Mouse (Mus musculus): ENCODE measurements around the gene Slc27a5. TPM values are rescaled to one million over a fixed set of nuclear protein-coding genes. Genes with fewer than 3 reads are reported as not detected.

Slc27a5 gene
- polyA plus RNA-seq (2012; ENCODE audit: insufficient read depth, insufficient read length, missing spikeins), result not detected in 2 replicates

- no peak within 1 kb of the TSS for H3K27ac ChIP-seq (replicated peaks; ENCODE audit: low read depth, low read length)
- no peaks in the 10 kb centered on the region for H3K4me1 ChIP-seq (ENCODE audit: control insufficient read depth, insufficient read depth, insufficient read length, low read length)
- H3K4me3 ChIP-seq (ENCODE audit: insufficient read depth, low read depth, low read length), result no peak within 1 kb of the TSS
These were observed at the start of gene Slc27a5 for GRCm38 (mm10) chr7:12998053-12998452. TSS of gene Slc27a5 (minus strand) at chr7:12998192.

- no peak overlapping the region for H3K27ac ChIP-seq (replicated peaks; ENCODE audit: low read depth, low read length)
- H3K4me1 ChIP-seq (ENCODE audit: control insufficient read depth, insufficient read depth, insufficient read length, low read length), result no peaks in the 10 kb centered on the region
These were observed 48.1 kb upstream of the Slc27a5 start for GRCm38 (mm10) chr7:13046084-13046483.

GRCm38 (mm10) chr7:13044254-13044625 lies 46.2 kb upstream of the Slc27a5 start:
- Histone ChIP-seq H3K4me3 (ENCODE audit: insufficient read depth, low read depth, low read length) (0 out of 2 replicates have a peak overlapping the region, but pooled peaks have one; percentile 27), H3K27ac (replicated peaks; ENCODE audit: low read depth, low read length) (no peak overlapping the region), H3K4me1 (ENCODE audit: control insufficient read depth, insufficient read depth, insufficient read length, low read length) (no peaks in the 10 kb centered on the region)

More at GRCm38 (mm10) chr7:13046084-13046483, 48.1 kb upstream of the Slc27a5 start:
- H3K4me3 ChIP-seq (ENCODE audit: insufficient read depth, low read depth, low read length), result no peak overlapping the region

GRCm38 (mm10) chr7:13043445-13044253 lies 45.7 kb upstream of the Slc27a5 start:
- H3K4me1 ChIP-seq (ENCODE audit: control insufficient read depth, insufficient read depth, insufficient read length, low read length), result no peaks in the 10 kb centered on the region; the same call in 1 of the 2 replicates
- peak overlapping the region; percentile 27; the same call in 1 of the 2 replicates for H3K4me3 ChIP-seq (ENCODE audit: insufficient read depth, low read depth, low read length)

GRCm38 (mm10) chr7:13043120-13043444 lies 45.1 kb upstream of the Slc27a5 start:
- Histone ChIP-seq H3K4me1 (ENCODE audit: control insufficient read depth, insufficient read depth, insufficient read length, low read length) (no peaks in the 10 kb centered on the region; the same call in 1 of the 2 replicates), H3K4me3 (ENCODE audit: insufficient read depth, low read depth, low read length) (no peak overlapping the region), H3K27ac (replicated peaks; ENCODE audit: low read depth, low read length) (no peak overlapping the region)

More at GRCm38 (mm10) chr7:13043445-13044253, 45.7 kb upstream of the Slc27a5 start:
- no peak overlapping the region for H3K27ac ChIP-seq (replicated peaks; ENCODE audit: low read depth, low read length)

GRCm38 (mm10) chr7:13042511-13042910 lies 44.5 kb upstream of the Slc27a5 start:
- Histone ChIP-seq H3K4me3 (ENCODE audit: insufficient read depth, low read depth, low read length) (no peak overlapping the region), H3K27ac (replicated peaks; ENCODE audit: low read depth, low read length) (no peak overlapping the region), H3K4me1 (ENCODE audit: control insufficient read depth, insufficient read depth, insufficient read length, low read length) (no peaks in the 10 kb centered on the region; the same call in 1 of the 2 replicates)

GRCm38 (mm10) chr7:13041256-13041655 lies 43.3 kb upstream of the Slc27a5 start:
- Histone ChIP-seq H3K27ac (replicated peaks; ENCODE audit: low read depth, low read length) (no peak overlapping the region), H3K4me1 (ENCODE audit: control insufficient read depth, insufficient read depth, insufficient read length, low read length) (no peaks in the 10 kb centered on the region; the same call in none of the 2 replicates), H3K4me3 (ENCODE audit: insufficient read depth, low read depth, low read length) (no peak overlapping the region)

- H3K27ac ChIP-seq (replicated peaks; ENCODE audit: low read depth, low read length), result no peak overlapping the region
- no peaks in the 10 kb centered on the region; the same call in none of the 2 replicates for H3K4me1 ChIP-seq (ENCODE audit: control insufficient read depth, insufficient read depth, insufficient read length, low read length)
- H3K4me3 ChIP-seq (ENCODE audit: insufficient read depth, low read depth, low read length), result peak overlapping the region; percentile 93
These were observed 41.2 kb upstream of the Slc27a5 start for GRCm38 (mm10) chr7:13039181-13039580.

GRCm38 (mm10) chr7:13038621-13039169 lies 40.7 kb upstream of the Slc27a5 start:
- Histone ChIP-seq H3K4me3 (ENCODE audit: insufficient read depth, low read depth, low read length) (peak overlapping the region; percentile 93), H3K27ac (replicated peaks; ENCODE audit: low read depth, low read length) (peak overlapping the region; percentile 96), H3K4me1 (ENCODE audit: control insufficient read depth, insufficient read depth, insufficient read length, low read length) (no peaks in the 10 kb centered on the region; the same call in none of the 2 replicates)

- peak within 1 kb of the TSS; percentile 96 for H3K27ac ChIP-seq (replicated peaks; ENCODE audit: low read depth, low read length)
- no peaks in the 10 kb centered on the region; the same call in none of the 2 replicates for H3K4me1 ChIP-seq (ENCODE audit: control insufficient read depth, insufficient read depth, insufficient read length, low read length)
These were observed 40.0 kb upstream of the Slc27a5 start, which contains the start of gene Ube2m for GRCm38 (mm10) chr7:13037901-13038555. TSS of gene Ube2m (minus strand) at chr7:13038275.

GRCm38 (mm10) chr7:13037366-13037765 lies 39.4 kb upstream of the Slc27a5 start:
- no peaks in the 10 kb centered on the region; the same call in none of the 2 replicates for H3K4me1 ChIP-seq (ENCODE audit: control insufficient read depth, insufficient read depth, insufficient read length, low read length)
- peak overlapping the region; percentile 98 for H3K4me3 ChIP-seq (ENCODE audit: insufficient read depth, low read depth, low read length)
- peak overlapping the region; percentile 92 for H3K27ac ChIP-seq (replicated peaks; ENCODE audit: low read depth, low read length)

More at GRCm38 (mm10) chr7:13037901-13038555, 40.0 kb upstream of the Slc27a5 start, which contains the start of gene Ube2m:
- H3K4me3 ChIP-seq (ENCODE audit: insufficient read depth, low read depth, low read length), result peak within 1 kb of the TSS; percentile 98

- peak overlapping the region; percentile 92 for H3K27ac ChIP-seq (replicated peaks; ENCODE audit: low read depth, low read length)
- H3K4me3 ChIP-seq (ENCODE audit: insufficient read depth, low read depth, low read length), result peak overlapping the region; percentile 98
- no peaks in the 10 kb centered on the region; the same call in none of the 2 replicates for H3K4me1 ChIP-seq (ENCODE audit: control insufficient read depth, insufficient read depth, insufficient read length, low read length)
These were observed 38.8 kb upstream of the Slc27a5 start for GRCm38 (mm10) chr7:13036806-13037205.

- Histone ChIP-seq H3K27ac (replicated peaks; ENCODE audit: low read depth, low read length) (no peak overlapping the region), H3K4me1 (ENCODE audit: control insufficient read depth, insufficient read depth, insufficient read length, low read length) (no peaks in the 10 kb centered on the region; the same call in none of the 2 replicates), H3K4me3 (ENCODE audit: insufficient read depth, low read depth, low read length) (peak overlapping the region; percentile 68)
These were observed 37.3 kb upstream of the Slc27a5 start for GRCm38 (mm10) chr7:13035211-13035855.

GRCm38 (mm10) chr7:13034148-13034977 lies 36.4 kb upstream of the Slc27a5 start, which contains the start of gene Chmp2a:
TSS of gene Chmp2a (minus strand) at chr7:13034807.
- no peaks in the 10 kb centered on the region; the same call in none of the 2 replicates for H3K4me1 ChIP-seq (ENCODE audit: control insufficient read depth, insufficient read depth, insufficient read length, low read length)
- H3K27ac ChIP-seq (replicated peaks; ENCODE audit: low read depth, low read length), result peak within 1 kb of the TSS; percentile 85
- peak within 1 kb of the TSS; percentile 68 for H3K4me3 ChIP-seq (ENCODE audit: insufficient read depth, low read depth, low read length)

Measured in brown adipose tissue, adult 24 weeks (tissue).